Mouse (Mus musculus) G1E (cell line): ENCODE measurements around the gene Slc35d2. TPM values are rescaled to one million over a fixed set of nuclear protein-coding genes. Genes with fewer than 3 reads are reported as not detected.

Experiments
- ATAC-seq: 2 replicates; pipeline ENCODE4 v1.8.0; 2016; ENCODE audit warnings: mild to moderate bottlenecking; ENCODE audit not compliant: insufficient number of reproducible peaks, poor library complexity, low FRiP score, severe bottlenecking; ENCODE audit errors: extremely low read depth
- DNase-seq: peaks from one replicate; pipeline ENCODE4 v3.0.0; 2012; ENCODE audit warnings: low spot score
- H3K27me3 ChIP-seq: 2 replicates; pipeline ENCODE4 v1.6.1; 2012; ENCODE audit warnings: mild to moderate bottlenecking, low read length, inconsistent platforms; ENCODE audit not compliant: insufficient read depth
- H3K36me3 ChIP-seq: replicated peaks from 2 replicates; pipeline ENCODE3; 2012; ENCODE audit warnings: mild to moderate bottlenecking, inconsistent platforms
- H3K4me1 ChIP-seq: 2 replicates; pipeline ENCODE4 v1.6.1; 2012; ENCODE audit warnings: low read depth, low read length, inconsistent platforms, mixed read lengths; ENCODE audit not compliant: insufficient read depth
- H3K4me3 ChIP-seq: 2 replicates; pipeline ENCODE4 v1.5.1; 2012; ENCODE audit warnings: low read depth, mild to moderate bottlenecking, inconsistent platforms, low read length, moderate library complexity, mixed read lengths
- H3K9me3 ChIP-seq: replicated peaks from 2 replicates; pipeline ENCODE4 v1.6.1; 2012; ENCODE audit warnings: inconsistent platforms
- CTCF ChIP-seq: IDR thresholded peaks from 2 replicates; pipeline ENCODE4 v1.5.1; 2012; ENCODE audit warnings: low read depth, low read length, inconsistent platforms, mixed read lengths
- GATA1 ChIP-seq: IDR thresholded peaks from 2 replicates; pipeline ENCODE4 v1.6.1; 2012; ENCODE audit warnings: borderline replicate concordance, low read length, inconsistent platforms, mixed read lengths
- GATA2 ChIP-seq: IDR thresholded peaks from 2 replicates; pipeline ENCODE4 v1.6.1; 2012; ENCODE audit warnings: low read depth, low read length, inconsistent platforms, borderline replicate concordance
- POLR2AphosphoS5 ChIP-seq: IDR thresholded peaks from 2 replicates; pipeline ENCODE4 v1.6.1; 2012; ENCODE audit warnings: low read depth, low read length, inconsistent platforms; ENCODE audit not compliant: insufficient replicate concordance
- TAL1 ChIP-seq: conservative IDR thresholded peaks from 2 replicates; pipeline ENCODE4 v1.6.1; 2012; ENCODE audit warnings: low read depth, low read length, inconsistent platforms, mixed read lengths
- polyA plus RNA-seq: library from polyadenylated mRNA; stranded (reverse); fragments of >175 nt; gene quantifications from 2 replicates; pipeline ENCODE4 v1.2.3, GENCODE M21; 2012
- total RNA-seq, 2 experiments: library from RNA; stranded (forward) in 1 of 2; stranded (reverse) in 1 of 2; fragments of 200-1000 nt in 1 of 2; fragments of >200 nt in 1 of 2; fragmentation: Nextera tagmentation in 1 of 2; gene quantifications; 2 replicates each; pipeline ENCODE4 v1.2.3; 2014 to 2017

The Slc35d2 gene
- total and polyA plus RNA-seq, 3 experiments = 0.11 TPM; not detected in 2

GRCm38 (mm10) chr13:64088057-64088456 lies 41.1 kb downstream of the Slc35d2 start:
- DNase-seq (no peak), ATAC-seq (no peak)
- H3K36me3 ChIP-seq = no peaks in the 10 kb centered on the region
- no peak overlapping the region for H3K4me3 ChIP-seq
- no peak for TF ChIP-seq GATA1
- TF ChIP-seq GATA2 = no peak
- no peak for TF ChIP-seq POLR2AphosphoS5
- no peak for TF ChIP-seq TAL1
- TF ChIP-seq CTCF = no peak
- peaks cover 3% of the 10 kb centered on the region for H3K27me3 ChIP-seq
- H3K4me1 ChIP-seq = no peaks in the 10 kb centered on the region
- no peaks in the 10 kb centered on the region for H3K9me3 ChIP-seq

DNA sequence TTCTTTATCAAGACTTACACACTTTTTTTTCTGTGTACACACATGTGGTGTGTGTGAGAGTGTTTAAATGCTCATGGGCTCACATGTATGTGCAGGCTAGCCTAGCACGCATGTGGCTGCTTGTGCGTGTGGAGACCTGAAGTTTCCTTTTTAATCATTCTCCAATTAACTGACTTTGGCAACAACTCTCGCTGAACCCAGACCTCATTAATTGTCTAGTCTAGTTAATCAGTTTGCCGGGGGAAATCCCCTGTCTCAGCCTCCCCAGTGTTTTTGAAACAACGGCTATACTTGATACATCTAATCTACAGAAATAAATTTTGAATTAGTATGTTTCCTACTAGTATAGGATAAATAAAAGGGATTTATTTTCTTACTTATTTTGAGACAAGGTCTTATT lies 43.1 kb downstream of the Slc35d2 start:
- ATAC-seq = no peak
- TF ChIP-seq CTCF = no peak
- TF ChIP-seq TAL1 = no peak
- TF ChIP-seq GATA1 = no peak
- TF ChIP-seq POLR2AphosphoS5 = no peak
- TF ChIP-seq GATA2 = no peak

GRCm38 (mm10) chr13:64083331-64083730 lies 45.8 kb downstream of the Slc35d2 start:
- TF ChIP-seq POLR2AphosphoS5 (no peak), TAL1 (no peak), GATA1 (no peak), CTCF (no peak), GATA2 (no peak)
- H3K36me3 ChIP-seq = no peaks in the 10 kb centered on the region
- ATAC-seq = no peak

More for the DNA sequence above, 43.1 kb downstream of the Slc35d2 start:
- H3K4me1 ChIP-seq = no peaks in the 10 kb centered on the region
- no peak overlapping the region for H3K4me3 ChIP-seq
- peaks cover 7% of the 10 kb centered on the region for H3K27me3 ChIP-seq
- DNase-seq = no peak
- H3K9me3 ChIP-seq = no peaks in the 10 kb centered on the region
- no peaks in the 10 kb centered on the region for H3K36me3 ChIP-seq

DNA sequence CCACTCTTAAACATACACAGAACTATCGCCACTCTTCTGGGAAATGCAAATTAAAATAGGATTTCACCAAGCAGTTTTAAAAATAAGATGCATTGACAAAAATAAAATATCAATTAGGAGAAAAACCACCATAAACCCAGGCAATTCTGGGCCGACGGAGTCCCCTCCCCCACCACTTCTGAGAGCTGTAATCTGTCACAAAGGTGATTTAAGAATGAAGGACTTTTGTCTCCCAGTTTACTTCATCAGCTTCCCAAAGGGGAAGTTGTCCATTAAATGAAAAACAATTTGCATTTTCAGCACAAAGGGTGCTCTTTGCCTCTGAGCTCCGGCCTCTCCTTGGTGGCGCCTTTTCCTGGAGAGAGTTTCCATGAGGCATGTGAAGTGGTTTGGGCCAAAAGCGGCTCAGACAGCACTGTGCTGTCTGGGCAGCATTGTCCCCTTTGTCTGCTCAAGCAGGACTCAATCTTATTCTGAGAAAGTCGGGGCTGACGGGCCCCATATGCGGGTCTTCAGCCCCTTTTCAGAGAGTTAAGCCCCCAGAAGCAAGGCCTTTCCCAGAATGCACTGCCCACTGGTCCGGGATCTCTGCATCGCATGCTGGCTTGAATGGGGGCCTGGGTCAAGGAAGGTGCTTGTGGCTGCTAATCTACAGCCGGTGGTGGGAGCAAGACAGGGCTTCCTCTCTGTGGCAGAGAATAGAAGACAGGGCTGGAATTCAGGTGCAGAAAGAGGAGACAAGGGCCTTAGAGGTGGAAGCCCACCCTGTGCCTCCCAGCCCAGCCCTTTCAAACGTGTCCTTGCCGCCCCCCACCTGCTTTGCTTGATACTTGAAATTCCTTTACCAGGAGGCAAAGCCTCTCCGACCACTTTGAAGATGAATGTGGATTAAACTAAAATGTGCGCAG lies 47.9 kb downstream of the Slc35d2 start:
- H3K27me3 ChIP-seq = peaks cover 14% of the 10 kb centered on the region
- DNase-seq = no peak
- no peaks in the 10 kb centered on the region for H3K9me3 ChIP-seq
- no peaks in the 10 kb centered on the region for H3K4me1 ChIP-seq
- H3K4me3 ChIP-seq = no peak overlapping the region
- TF ChIP-seq GATA2 (no peak), GATA1 (no peak), POLR2AphosphoS5 (no peak), CTCF (no peak), TAL1 (no peak)
- H3K36me3 ChIP-seq = no peaks in the 10 kb centered on the region
- no peak for ATAC-seq

More at GRCm38 (mm10) chr13:64083331-64083730, 45.8 kb downstream of the Slc35d2 start:
- peaks cover 14% of the 10 kb centered on the region for H3K27me3 ChIP-seq
- no peaks in the 10 kb centered on the region for H3K4me1 ChIP-seq
- no peak for DNase-seq
- no peaks in the 10 kb centered on the region for H3K9me3 ChIP-seq
- H3K4me3 ChIP-seq = no peak overlapping the region

GRCm38 (mm10) chr13:64077591-64077990 lies 51.6 kb downstream of the Slc35d2 start:
- Histone ChIP-seq H3K9me3 (no peaks in the 10 kb centered on the region), H3K27me3 (peaks cover 14% of the 10 kb centered on the region), H3K4me3 (no peak overlapping the region), H3K4me1 (no peaks in the 10 kb centered on the region), H3K36me3 (no peaks in the 10 kb centered on the region)
- TF ChIP-seq TAL1 (no peak), POLR2AphosphoS5 (no peak)
- ATAC-seq (no peak), DNase-seq (no peak)

- H3K27me3 ChIP-seq = peaks cover 10% of the 10 kb centered on the region
- no peak for ATAC-seq
Observed at GRCm38 (mm10) chr13:64076074-64076473, 53.1 kb downstream of the Slc35d2 start.

DNA sequence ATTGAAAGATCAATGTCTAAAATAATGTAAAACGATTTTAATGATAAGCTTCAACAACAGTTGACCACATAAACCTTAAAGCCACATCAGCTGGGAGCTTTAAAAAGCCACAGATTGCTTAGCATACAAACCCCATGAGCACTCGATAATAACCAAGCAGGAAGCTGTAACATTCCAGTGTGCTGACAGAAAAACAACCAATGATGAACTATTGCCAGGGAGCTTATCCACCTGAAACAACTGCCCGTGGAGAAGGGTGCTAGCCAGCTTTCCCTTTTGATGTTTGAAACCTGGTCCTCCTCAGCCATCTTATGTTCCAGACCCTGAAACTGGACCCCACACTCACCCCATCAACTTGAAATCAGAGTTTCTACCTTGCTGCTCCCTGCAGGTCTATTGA lies 62.5 kb downstream of the Slc35d2 start:
- ATAC-seq = no peak
- H3K4me3 ChIP-seq = no peak overlapping the region
- no peaks in the 10 kb centered on the region for H3K27me3 ChIP-seq
- no peak for DNase-seq
- TF ChIP-seq TAL1 (no peak), POLR2AphosphoS5 (no peak), CTCF (no peak), GATA1 (no peak), GATA2 (no peak)
- no peaks in the 10 kb centered on the region for H3K9me3 ChIP-seq
- no peaks in the 10 kb centered on the region for H3K36me3 ChIP-seq
- no peaks in the 10 kb centered on the region for H3K4me1 ChIP-seq

More at GRCm38 (mm10) chr13:64076074-64076473, 53.1 kb downstream of the Slc35d2 start:
- Histone ChIP-seq H3K9me3 (no peaks in the 10 kb centered on the region), H3K36me3 (no peaks in the 10 kb centered on the region), H3K4me3 (no peak overlapping the region), H3K4me1 (no peaks in the 10 kb centered on the region)
- TF ChIP-seq CTCF (no peak), POLR2AphosphoS5 (no peak), TAL1 (no peak), GATA2 (no peak), GATA1 (no peak)
- no peak for DNase-seq
